Mouse (Mus musculus) urinary bladder, postnatal 14 days (tissue): ENCODE measurements around the gene Fam102a.
A peak's percentile ranks its signal among the peaks of the same experiment; 100 is the strongest.

ENCODE experiments used
- DNase-seq: peaks from one replicate; pipeline ENCODE4 v3.0.0; 2021; ENCODE audit warnings: low spot score

Fam102a gene

GRCm38 (mm10) chr2:32546951-32547350 is 11.8 kb downstream of the Fam102a start:
- no peak for DNase-seq

GRCm38 (mm10) chr2:32547380-32547779 is 12.2 kb downstream of the Fam102a start:
- no peak for DNase-seq

GRCm38 (mm10) chr2:32547964-32548739 is 13.0 kb downstream of the Fam102a start:
- DNase-seq: peak; percentile 65

GRCm38 (mm10) chr2:32549171-32549570 is 14.0 kb downstream of the Fam102a start:
- DNase-seq: no peak

DNA sequence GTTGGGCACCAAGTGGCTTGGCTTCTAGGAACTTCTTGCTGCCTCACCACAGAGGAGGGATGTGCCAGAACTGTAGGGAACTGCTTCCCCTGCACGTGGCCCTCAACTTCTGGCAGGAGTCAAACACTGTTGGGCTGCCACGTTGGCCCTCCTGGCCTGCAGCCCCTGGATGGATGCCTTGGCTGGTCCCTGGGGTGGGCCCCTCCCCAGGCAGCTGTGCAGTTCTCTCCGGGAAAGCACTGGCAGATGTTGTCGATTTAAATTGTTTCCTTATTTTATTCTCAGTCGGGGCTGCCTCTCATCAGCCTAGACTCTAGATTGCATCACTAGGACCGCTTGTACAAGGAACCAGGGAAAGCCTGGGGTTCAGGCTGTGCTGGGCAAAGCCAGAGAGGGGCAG is 14.6 kb downstream of the Fam102a start:
- DNase-seq: peak; percentile 64

DNA sequence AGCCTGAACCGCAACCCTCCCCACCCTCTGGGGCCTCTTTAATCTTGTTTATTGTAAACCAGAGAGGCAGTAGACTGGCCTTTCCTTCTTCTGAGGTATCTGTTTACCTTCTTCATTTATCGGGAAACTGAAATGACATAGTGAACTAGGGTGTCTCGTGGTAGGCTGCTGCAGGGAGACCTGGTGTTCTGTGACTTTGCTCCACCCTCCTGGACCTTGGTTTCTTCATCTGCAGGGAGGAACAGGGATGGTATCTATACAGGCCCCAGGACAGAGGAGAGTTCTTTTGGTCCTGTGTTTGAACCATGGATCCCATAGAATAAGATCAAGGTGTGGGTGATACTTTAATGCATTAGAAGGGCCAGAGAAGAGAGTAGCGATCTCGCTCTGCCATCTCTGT is 16.1 kb downstream of the Fam102a start:
- DNase-seq: no peak

- DNase-seq: no peak
Measured at GRCm38 (mm10) chr2:32553592-32554148, 18.5 kb downstream of the Fam102a start.

DNA sequence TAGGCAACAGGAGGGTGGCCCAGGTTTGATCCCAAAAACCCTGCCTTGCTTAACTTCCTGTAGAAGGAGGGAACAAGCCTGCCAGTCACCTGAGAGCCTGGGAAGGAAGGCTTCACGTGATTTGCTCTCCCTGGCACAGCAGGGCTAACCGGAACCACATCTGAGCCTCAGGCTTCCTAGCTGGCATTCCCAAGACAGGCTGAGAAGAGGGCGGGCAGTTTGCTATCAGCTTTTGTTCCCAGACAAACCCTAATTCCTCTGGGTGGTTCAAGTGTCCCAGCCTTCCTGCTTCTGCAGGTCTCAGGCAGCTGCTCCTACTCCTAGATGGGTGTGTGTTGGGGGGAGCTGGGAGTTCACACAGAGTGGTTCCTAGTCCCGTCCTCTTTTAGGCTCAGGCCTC is 20.4 kb downstream of the Fam102a start:
- no peak for DNase-seq

DNA sequence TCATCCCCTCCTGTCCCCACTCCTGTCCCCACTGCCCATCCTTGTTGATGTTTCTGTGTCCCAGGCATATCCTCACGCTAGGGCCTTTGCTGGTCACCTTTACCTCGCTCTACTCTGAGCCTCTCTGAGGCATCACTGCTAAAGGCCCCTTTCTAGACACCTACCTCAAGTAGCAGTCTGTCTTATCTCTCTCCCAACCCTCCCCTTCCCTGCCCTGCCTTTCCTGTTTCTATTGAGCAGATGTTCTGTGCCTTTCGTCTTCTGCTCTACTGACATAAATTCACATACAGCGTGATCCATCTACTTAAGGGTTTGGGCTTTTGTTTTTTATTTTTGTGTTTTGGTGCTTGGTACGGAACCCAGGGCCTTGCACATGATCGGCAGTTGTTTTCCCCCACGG is 20.9 kb downstream of the Fam102a start:
- DNase-seq: no peak

GRCm38 (mm10) chr2:32559570-32559969 is 24.4 kb downstream of the Fam102a start:
- DNase-seq: no peak

DNA sequence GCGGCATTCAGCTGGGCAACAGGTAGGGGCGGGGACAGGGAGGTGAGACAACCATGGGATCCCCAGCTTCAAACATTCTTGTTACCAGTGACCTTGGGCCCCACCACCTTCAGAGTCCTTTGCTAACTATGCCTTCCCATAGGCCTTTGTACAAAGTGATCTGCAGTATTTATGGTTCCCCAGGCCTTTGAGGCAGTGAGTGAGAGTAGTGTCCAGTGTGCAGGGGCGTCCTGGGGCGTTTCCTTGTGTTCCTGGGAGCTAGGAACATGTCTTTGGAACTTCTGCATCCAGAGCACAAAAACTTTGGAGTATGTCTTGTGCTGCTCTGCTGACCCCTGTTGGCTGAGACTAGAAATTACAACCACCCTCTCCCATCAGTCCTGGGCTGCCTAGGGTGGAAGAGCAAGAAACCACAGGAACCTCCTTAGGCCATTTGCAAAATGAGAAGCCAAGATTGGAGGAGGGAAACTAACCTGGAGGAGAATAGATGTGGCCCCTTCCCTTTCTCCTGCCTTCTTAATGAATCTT is 31.5 kb downstream of the Fam102a start:
- peak; percentile 68 for DNase-seq

DNA sequence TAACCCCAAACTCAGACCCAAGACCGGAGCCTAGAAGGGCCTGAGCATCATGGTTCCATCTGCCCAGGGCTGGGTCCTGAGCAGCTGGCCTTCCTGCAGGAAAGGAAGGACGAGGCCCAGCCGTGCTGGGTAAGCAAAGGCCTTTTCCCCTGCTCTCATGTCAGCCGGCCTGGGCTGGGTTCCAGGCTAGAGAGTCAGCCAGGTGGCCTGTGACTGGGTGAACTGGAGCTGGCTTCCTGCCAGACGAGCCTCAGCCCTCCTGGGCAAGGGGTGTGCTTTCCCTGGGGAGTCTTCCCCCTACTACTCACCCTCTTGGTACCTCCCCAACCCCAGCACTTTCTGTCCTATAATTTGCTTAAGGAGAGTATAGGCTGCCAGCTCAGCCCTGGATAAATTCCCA is 33.0 kb downstream of the Fam102a start:
- DNase-seq: no peak

DNA sequence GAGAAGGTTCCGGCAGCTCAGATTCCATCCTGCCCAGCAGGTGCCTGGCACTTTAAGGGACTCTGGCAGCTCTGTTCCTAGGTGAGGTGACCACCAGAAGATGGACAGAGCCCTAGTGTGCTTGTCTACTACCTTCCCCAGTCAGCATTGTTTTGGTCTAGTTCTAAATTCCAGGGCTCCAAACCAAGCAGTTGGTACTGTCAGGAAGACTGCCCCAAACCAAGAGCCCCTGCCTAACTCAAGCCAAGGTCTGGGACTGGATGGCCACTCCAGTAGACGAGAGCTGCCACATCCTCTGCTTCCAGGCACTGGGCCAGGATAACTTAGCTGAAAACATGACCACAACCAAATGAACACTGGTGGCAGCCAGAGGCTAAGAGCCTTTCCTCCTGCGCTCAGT is 33.8 kb downstream of the Fam102a start:
- no peak for DNase-seq

DNA sequence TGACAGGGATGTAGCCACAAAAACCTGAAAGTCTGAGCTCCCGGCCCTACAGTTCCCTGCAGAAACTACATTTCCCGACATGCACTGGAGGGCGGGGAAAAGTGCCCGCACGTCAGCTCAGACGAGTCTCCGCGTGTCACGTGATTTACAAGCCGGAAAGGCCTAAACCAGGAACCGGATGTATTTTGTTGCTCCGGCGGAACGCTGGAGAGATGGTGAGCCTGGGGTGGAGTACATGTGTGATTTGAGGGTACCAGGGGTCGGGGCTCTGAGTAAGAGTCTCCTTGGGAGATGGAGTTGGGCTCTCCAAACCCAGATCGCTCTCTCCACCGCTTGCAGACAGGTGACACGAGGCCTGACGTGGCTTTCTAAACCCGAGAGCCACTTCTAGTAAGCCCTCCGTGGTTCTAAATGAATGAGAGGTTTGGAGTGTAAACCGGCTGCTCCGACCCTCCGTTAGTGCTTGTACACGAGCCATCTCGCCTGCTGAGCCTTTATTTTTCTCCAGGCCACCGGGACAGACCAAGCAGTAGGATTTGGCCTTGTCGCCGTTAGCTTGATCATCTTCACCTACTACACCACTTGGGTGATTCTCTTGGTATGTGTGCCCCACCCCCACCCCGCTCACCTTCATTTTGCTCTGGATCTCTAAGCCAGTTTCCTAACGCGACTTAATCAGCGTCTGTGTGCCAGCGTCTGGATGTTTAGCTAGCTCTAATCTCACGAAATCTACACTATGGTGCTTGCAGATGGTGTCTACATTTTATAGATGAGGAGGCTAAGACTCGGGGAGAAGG is 35.8 kb downstream of the Fam102a start, which contains the start of gene Dpm2:
Gene Dpm2 (plus strand): TSS at position 161 of the 797 bp plus-strand sequence.
- DNase-seq: peak; percentile 91

GRCm38 (mm10) chr2:32572196-32572595 is 37.1 kb downstream of the Fam102a start:
- no peak for DNase-seq

DNA sequence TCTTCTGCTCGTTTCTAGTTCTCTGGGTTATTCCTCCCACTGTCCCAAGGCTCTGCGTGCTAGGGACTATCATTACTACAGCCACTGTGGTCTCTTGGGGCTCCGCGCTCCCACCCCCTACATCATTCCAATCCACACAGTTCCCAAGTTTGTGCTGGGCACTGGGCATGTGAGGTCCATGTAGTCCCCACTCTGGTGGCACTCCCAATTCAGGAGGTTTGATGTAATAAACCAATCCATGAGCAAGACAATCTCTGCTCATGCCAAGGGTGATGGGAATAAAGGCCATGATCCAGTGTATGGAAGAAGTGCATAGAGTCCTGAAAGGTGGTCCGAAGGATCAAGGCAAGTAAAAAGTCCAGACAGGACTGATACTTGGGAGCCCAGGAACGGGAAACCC is 39.4 kb downstream of the Fam102a start, which contains the start of gene Pip5kl1:
Gene Pip5kl1 (plus strand): TSS at position 301 of the 400 bp plus-strand sequence.
- no peak for DNase-seq

GRCm38 (mm10) chr2:32574901-32575585 is 39.9 kb downstream of the Fam102a start:
- peak; percentile 45 for DNase-seq

DNA sequence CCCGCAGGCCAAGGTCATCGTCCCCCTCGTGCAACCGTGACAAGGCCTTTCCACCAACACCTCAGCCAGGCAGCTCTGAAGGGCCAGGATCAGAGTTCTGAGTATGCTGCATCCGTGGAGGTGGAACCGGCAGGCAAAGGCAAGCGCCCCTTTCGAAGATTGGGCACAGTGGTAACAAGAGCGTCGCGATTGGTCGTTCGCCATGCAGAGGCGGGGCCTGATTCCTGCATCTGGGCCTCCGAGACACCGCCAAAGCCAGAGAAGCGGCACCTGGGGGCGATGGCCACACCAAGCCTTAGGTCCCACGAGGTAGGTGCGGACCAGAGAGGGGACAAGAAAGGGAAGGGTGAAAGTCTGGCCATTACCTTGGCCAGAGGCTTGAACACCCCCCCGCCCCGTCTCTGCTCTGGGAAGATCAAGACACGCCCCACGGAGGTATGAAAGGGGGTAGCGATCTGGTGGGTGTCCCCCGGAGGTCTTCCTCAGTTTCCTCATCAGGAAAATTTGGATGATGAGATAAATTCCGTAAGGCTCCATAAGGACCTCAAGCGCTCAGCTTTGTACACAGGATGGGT is 40.5 kb downstream of the Fam102a start, which contains the start of gene 9430097D07Rik:
Gene 9430097D07Rik (minus strand): TSS at position 99 of the 575 bp plus-strand sequence.
- no peak for DNase-seq

- DNase-seq: no peak
Measured at GRCm38 (mm10) chr2:32576532-32576931, 41.4 kb downstream of the Fam102a start.

DNA sequence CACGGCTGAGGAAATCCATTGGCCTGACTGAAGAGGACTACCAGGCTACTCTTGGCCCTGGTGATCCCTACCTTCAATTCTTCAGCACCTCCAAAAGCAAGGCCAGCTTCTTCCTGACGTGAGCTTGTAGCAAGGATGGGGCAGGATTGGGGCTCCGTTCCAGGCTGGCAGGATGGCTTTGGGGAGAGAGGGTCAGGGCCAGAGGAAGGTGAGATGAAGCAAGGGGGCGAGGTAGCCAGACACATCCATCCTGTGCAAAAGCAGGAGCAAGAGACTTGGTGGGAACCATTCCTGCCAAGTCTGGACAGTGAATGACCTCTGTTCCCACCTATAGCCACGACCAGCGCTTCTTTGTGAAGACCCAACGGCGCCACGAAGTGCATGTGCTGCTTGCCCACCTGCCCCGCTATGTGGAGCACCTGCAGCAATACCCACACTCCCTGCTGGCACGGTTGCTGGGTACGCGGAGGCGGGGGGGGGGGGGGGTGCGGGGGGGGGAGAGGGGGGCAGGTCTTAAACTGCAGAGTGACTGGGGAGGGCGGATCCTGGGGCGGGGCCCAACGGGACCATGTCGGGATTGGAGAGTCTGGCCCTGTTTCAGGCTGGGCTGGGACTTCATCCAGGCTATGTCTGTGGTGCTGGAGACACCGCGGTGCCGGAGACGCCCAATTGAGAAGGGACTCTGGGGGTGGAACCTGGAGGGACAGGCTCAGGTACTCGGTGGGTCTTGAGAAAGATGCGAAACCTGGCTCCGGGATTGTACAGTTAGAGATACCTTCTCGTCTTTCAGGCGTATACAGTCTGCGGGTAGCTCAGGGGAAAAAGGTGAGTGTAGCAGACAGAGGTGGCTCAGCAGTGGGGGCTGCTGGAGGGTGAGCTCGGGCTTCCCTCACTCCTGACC is 43.3 kb downstream of the Fam102a start:
- DNase-seq: peak; percentile 49
